Mouse (Mus musculus) C2C12 (cell line): ENCODE measurements around the gene Ranbp17. TPM values are rescaled to one million over a fixed set of nuclear protein-coding genes. Genes with fewer than 3 reads are reported as not detected.

Experiments
- H3K27me3 ChIP-seq: one replicate; pipeline ENCODE4 v1.6.1; 2011; ENCODE audit not compliant: control insufficient read depth, insufficient read depth, insufficient read length
- H3K36me3 ChIP-seq: one replicate; pipeline ENCODE4 v1.6.1; 2011; ENCODE audit not compliant: control insufficient read depth, insufficient read depth
- H3K4me3 ChIP-seq: one replicate; pipeline ENCODE4 v1.5.1; 2011; ENCODE audit warnings: mild to moderate bottlenecking, control low read depth; ENCODE audit not compliant: poor library complexity, insufficient read depth, severe bottlenecking
- H3K79me2 ChIP-seq: one replicate; pipeline ENCODE4 v1.6.1; 2011; ENCODE audit not compliant: control insufficient read depth, insufficient read depth
- H3K79me3 ChIP-seq: one replicate; pipeline ENCODE4 v1.6.1; 2011; ENCODE audit warnings: low read depth, control low read depth
- H3ac ChIP-seq: one replicate; pipeline ENCODE3; 2011; ENCODE audit warnings: low read depth; ENCODE audit not compliant: control insufficient read depth, insufficient read length
- CEBPB ChIP-seq: IDR thresholded peaks from one replicate; pipeline ENCODE4 v1.6.1; 2011; ENCODE audit warnings: low read depth, mild to moderate bottlenecking, control low read depth, moderate library complexity
- CTCF ChIP-seq: IDR thresholded peaks from one replicate; pipeline ENCODE4 v1.5.1; 2011; ENCODE audit not compliant: control insufficient read depth, insufficient read depth, insufficient read length
- FOSL1 ChIP-seq: IDR thresholded peaks from one replicate; pipeline ENCODE4 v1.8.0; 2011; ENCODE audit warnings: mild to moderate bottlenecking, low read length; ENCODE audit not compliant: poor library complexity, insufficient read depth, severe bottlenecking
- MAX ChIP-seq: IDR thresholded peaks from one replicate; pipeline ENCODE4 v1.6.1; 2011; ENCODE audit warnings: mild to moderate bottlenecking, control low read depth
- MYOD1 ChIP-seq: IDR thresholded peaks from one replicate; pipeline ENCODE4 v1.6.1; 2011; ENCODE audit warnings: low read depth; ENCODE audit not compliant: control insufficient read depth, insufficient read length
- MYOG ChIP-seq: IDR thresholded peaks from one replicate; pipeline ENCODE4 v1.6.1; 2011; ENCODE audit not compliant: control insufficient read depth, insufficient read length; ENCODE audit errors: extremely low read depth
- USF1 ChIP-seq: IDR thresholded peaks from one replicate; pipeline ENCODE4 v1.6.1; 2011; ENCODE audit warnings: low read depth, mild to moderate bottlenecking, control low read depth, moderate library complexity
- polyA plus RNA-seq: library from polyadenylated mRNA; unstranded; fragments of >200 nt; fragmentation: generic; extraction: Trizol; gene quantifications from one replicate; pipeline ENCODE4 v1.2.1, GENCODE M21; 2012; ENCODE audit warnings: missing spikeins

Ranbp17 gene
- polyA plus RNA-seq, 1 experiment: not detected

- Histone ChIP-seq H3K79me3 (no peaks in the 10 kb centered on the region), H3K4me3 (no peak overlapping the region), H3ac (no peak overlapping the region), H3K79me2 (no peaks in the 10 kb centered on the region), H3K27me3 (peaks cover 29% of the 10 kb centered on the region), H3K36me3 (no peaks in the 10 kb centered on the region)
- no peak for TF ChIP-seq CEBPB
Measured at GRCm38 (mm10) chr11:33181804-33182203, 331.7 kb downstream of the Ranbp17 start.

- H3K36me3 ChIP-seq: no peaks in the 10 kb centered on the region
- no peaks in the 10 kb centered on the region for H3K79me2 ChIP-seq
- H3K79me3 ChIP-seq: no peaks in the 10 kb centered on the region
- TF ChIP-seq MYOG: no peak
- TF ChIP-seq USF1: no peak
- TF ChIP-seq CEBPB: no peak
- no peak for TF ChIP-seq FOSL1
- no peak for TF ChIP-seq MAX
- no peak for TF ChIP-seq CTCF
- TF ChIP-seq MYOD1: no peak
- no peak overlapping the region for H3ac ChIP-seq
- H3K27me3 ChIP-seq: peaks cover 32% of the 10 kb centered on the region
- no peak overlapping the region for H3K4me3 ChIP-seq
Measured at GRCm38 (mm10) chr11:33180701-33181116, 332.8 kb downstream of the Ranbp17 start.

DNA sequence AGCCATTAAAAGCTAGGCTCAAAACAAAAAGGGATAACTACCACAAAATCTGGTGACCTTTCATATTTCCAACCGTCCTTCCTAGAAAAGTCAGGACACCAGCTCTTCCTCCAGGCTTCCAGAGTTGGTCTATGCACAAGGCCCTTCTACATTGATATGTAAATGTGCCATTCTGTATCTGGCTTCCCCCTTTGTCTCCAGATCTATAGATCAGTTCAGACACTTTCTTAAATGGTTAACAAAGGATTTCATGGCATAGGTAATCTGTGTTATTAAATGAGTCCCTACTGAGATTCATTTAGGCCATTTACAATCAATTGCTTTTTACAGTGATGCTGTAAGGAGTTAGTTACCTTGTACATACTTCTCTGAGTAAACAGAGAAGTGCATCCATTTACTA lies 333.7 kb downstream of the Ranbp17 start:
- no peak overlapping the region for H3ac ChIP-seq
- no peak for TF ChIP-seq MYOD1
- TF ChIP-seq FOSL1: no peak
- TF ChIP-seq MYOG: no peak
- TF ChIP-seq CEBPB: no peak
- TF ChIP-seq USF1: no peak
- no peak for TF ChIP-seq CTCF
- no peak for TF ChIP-seq MAX
- H3K79me2 ChIP-seq: no peaks in the 10 kb centered on the region
- H3K27me3 ChIP-seq: peaks cover 38% of the 10 kb centered on the region
- no peaks in the 10 kb centered on the region for H3K36me3 ChIP-seq
- H3K79me3 ChIP-seq: no peaks in the 10 kb centered on the region
- no peak overlapping the region for H3K4me3 ChIP-seq

DNA sequence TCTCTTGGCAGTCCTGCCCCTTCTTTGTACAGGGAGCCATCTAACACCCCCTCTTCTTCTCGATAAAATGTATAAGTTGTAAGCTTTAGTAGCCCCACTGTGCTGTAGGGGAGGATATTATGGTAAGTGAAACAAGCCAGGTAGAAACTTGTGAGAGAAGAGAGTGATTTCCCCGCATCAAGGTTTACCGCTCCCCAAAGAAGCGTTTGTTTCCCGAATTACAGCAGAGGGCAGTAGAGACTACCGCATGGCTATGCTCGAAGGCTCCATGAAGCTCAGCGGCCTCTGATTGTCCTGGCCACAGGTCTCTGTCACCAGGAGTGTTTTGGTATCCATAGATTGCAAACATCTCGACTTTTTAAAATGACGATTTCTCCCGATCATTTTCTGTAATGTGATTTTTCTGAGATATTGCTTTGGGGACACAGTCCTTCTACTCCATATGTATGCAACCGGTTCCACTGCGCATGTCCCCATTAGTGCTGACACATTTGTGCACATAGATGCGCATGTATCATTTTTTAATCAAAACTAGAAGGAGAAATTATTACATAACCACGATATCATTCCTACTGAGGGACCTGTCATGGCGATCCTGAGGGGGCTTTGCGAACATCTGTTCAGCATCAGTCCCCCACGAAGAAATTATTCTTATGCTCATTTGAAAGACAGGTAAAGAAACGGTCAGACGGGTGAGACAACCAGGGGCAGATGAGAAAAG lies 336.9 kb downstream of the Ranbp17 start:
- peaks cover 39% of the 10 kb centered on the region for H3K27me3 ChIP-seq
- H3ac ChIP-seq: no peak overlapping the region
- TF ChIP-seq FOSL1: no peak
- no peak for TF ChIP-seq MYOD1
- no peak for TF ChIP-seq CEBPB
- no peak for TF ChIP-seq MAX
- no peak for TF ChIP-seq MYOG
- no peak for TF ChIP-seq USF1
- no peak for TF ChIP-seq CTCF
- H3K4me3 ChIP-seq: no peak overlapping the region
- H3K79me3 ChIP-seq: no peaks in the 10 kb centered on the region
- no peaks in the 10 kb centered on the region for H3K36me3 ChIP-seq
- H3K79me2 ChIP-seq: no peaks in the 10 kb centered on the region

DNA sequence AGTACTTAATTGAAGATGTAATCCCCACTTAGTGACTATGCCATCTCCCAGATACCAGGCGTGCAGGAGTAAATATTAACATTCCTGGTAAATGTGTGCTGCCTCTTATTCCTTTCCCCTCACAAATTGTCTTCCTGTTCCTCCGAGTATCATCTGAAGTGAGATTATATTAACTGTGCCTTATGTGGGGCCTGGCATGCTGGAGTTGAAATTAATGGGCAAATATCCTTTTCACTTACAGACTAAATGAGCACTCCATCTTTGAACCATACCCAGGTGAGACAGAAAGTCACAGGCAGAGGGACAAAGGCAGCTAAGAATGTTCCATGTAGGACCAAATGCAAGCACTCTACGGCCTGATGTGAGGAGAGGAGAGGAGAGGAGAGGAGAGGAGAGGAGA lies 337.8 kb downstream of the Ranbp17 start:
- H3K79me2 ChIP-seq: no peaks in the 10 kb centered on the region
- TF ChIP-seq MYOG (no peak), CEBPB (no peak), MAX (no peak), FOSL1 (no peak)
- H3K27me3 ChIP-seq: peaks cover 39% of the 10 kb centered on the region
- H3K4me3 ChIP-seq: no peak overlapping the region
- H3K79me3 ChIP-seq: no peaks in the 10 kb centered on the region
- H3K36me3 ChIP-seq: no peaks in the 10 kb centered on the region
- H3ac ChIP-seq: no peak overlapping the region

DNA sequence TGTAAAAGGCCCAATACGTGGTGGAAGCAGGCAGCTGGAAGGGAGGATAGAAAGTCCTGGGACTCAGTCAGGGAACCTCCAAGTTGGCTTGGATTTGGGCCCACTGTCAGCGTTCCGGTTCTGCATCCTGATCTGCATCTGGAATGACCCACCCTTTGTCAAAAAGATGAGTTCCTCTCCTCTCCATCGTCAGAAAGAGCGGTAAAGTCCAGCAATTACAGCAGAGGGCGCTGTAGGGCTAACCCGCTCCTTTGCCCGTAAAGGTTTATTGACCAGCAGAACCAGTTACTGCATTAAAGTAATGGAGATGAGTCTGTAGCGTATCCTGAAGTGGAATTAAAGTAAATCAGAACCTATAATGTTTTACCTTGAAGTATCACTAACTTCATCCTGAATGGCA lies 343.1 kb downstream of the Ranbp17 start:
- peaks cover 14% of the 10 kb centered on the region for H3K27me3 ChIP-seq

More for the DNA sequence above, 343.1 kb downstream of the Ranbp17 start:
- TF ChIP-seq MYOD1 (no peak), USF1 (no peak), MYOG (no peak), FOSL1 (no peak), CTCF (peak; percentile 33), MAX (no peak), CEBPB (no peak)
- H3K79me2 ChIP-seq: no peaks in the 10 kb centered on the region
- H3K4me3 ChIP-seq: no peak overlapping the region
- no peak overlapping the region for H3ac ChIP-seq
- H3K79me3 ChIP-seq: no peaks in the 10 kb centered on the region
- H3K36me3 ChIP-seq: no peaks in the 10 kb centered on the region
